Mouse (Mus musculus) olfactory bulb, adult 2 months (tissue): ENCODE data around the gene Snrnp35.

ENCODE experiments used
- CTCF ChIP-seq: fragments of 200-500 bp; IDR thresholded peaks from 2 replicates; pipeline ENCODE4 v1.5.1; 2012; ENCODE audit warnings: low read depth, mild to moderate bottlenecking, low read length, moderate library complexity; ENCODE audit not compliant: insufficient read depth
- POLR2A ChIP-seq: fragments of 200-500 bp; IDR thresholded peaks from 2 replicates; pipeline ENCODE4 v1.6.1; 2012; ENCODE audit warnings: mild to moderate bottlenecking, low read depth, low read length, moderate library complexity; ENCODE audit not compliant: insufficient read depth

DNA sequence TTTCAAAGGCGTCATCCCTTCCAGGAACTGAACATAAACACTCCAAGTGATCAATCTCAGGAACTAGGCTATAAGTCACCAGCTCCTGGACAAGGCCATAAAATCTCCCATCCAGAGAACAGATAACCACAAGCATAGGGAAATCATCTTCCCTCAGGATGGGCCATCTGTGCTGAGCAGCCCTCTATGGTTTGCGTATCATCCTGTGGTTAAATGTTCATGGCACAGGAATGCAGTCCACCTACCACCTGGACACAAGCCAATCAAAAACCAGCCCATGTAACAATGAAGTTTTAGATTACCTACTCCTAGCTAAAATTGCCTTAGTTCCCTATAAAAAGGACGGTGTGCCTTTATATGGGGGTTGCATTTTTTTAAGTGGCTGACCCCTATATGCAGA, 6.0 kb downstream of the Snrnp35 start:
- TF ChIP-seq CTCF, result no peak
- no peak for TF ChIP-seq POLR2A
